Mouse (Mus musculus): ENCODE data around the gene Scmh1. TPM values are rescaled to one million over a fixed set of nuclear protein-coding genes. Genes with fewer than 3 reads are reported as not detected.
"Not testable (repeated sequence)": the region's sequence is repeated elsewhere in the genome, so short reads cannot be mapped to it uniquely, and the experiment has no call there.

Gene Scmh1
- total RNA-seq (2022): 10 to 100 TPM; 31.8 to 57.1 (median 47.6) TPM

DNA sequence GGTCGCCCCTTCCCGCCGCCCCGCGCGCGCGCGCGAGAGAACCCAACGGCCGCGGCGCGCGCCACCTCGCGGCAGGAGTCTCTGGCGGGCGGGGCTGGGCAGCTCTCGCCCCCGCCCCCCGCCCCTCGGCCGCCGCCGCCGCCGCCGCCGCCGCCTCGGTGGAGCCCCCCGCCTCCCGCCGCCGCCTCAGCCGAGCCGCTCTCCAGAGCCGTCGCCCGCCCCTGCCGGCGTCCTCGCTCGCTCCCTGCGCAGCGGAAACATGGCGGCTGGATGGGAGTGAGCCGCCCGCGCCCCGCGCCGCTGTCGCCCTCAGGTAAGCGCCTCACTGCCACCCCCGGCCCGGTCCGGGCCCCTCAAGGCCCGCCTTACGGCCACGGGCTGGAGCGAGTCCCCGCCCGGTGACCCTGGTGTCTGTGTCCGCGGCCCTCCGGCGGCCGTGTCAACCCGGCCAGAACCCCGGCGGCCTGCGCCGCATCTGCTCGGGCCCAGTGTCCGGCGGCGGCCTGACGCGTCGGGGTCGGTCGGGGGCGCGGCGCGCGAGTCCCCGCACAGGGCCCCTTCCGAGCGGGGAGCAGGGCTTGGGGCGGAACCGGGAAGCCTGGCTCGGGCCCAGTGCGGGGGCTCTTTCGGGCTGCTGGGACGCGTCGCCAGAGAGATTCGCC, at the start of gene Scmh1:
Gene Scmh1, plus strand, starts transcription at position 138 of the 662 bp plus-strand sequence.
- DNase-seq: peak; percentile 45

DNA sequence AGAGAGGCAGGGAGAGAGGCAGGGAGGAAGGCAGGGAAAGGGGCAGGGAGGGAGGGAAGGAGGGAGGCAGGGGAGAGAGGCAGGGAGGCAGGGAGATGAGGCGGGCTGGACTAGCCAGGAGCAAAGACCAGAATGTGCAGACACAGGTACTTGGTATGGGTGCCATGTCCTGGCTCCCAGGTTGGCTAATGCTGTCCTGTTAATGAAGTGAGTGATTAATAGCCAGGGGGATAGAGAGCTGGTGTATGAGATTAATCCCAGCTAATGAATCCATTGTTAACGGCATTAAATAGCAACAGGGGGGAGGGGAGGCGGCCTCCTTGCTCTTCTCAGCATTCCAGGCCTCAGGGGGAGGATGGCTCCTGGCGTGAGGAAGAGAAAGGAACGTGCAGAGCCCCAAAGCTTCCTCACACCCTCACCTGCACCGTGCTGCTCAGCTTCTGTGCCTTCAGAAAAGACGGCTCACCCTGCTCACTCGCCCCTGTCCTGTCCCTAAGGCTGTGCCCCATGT, 45.0 kb upstream of the Scmh1 start:
- no peak for DNase-seq

- no peak for DNase-seq
Observed at GRCm38 (mm10) chr4:120364729-120365128, 40.4 kb upstream of the Scmh1 start.

DNA sequence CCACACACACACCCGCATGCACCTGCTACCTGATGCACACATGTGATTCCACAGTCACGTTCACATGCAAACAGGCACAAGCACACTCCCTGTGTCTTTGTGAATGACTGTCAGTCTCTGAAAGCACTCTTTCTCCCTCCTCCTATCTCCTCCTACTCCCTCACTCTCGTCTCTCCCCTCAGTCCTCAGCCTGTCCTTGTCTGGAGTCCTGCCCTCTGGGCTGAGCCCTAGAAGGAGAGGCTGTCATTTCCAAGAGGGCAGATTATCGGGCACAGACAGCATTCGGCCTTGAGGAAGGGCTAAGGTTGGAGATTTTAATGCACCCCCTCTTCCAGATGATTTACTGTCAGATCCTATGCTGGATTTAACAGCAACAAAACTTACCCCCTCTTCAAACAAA, 39.6 kb upstream of the Scmh1 start:
- no peak for DNase-seq

- DNase-seq: no peak
Observed at GRCm38 (mm10) chr4:120368031-120368430, 37.0 kb upstream of the Scmh1 start.

- peak; percentile 28 for DNase-seq
Observed at GRCm38 (mm10) chr4:120368663-120369062, 36.4 kb upstream of the Scmh1 start.

DNA sequence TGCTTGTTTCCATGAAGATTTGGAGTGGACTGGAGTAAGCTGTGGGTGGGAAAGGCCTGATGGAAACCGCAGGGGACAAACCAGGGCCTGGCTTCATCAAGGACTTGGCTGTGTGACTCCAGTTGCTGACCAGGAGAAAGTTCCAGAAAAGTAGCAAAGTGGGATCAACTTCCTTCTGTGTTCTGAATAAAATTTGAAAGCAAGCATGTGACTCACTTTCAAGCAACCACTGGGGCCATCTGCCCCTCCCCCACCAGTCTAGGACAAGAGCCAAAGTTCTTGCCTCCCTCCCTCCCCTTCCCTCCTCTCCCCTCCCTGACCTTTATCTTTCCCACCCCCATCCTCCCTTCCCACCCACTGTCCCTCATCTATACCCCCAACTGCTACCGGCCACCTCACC, 35.9 kb upstream of the Scmh1 start:
- no peak for DNase-seq

DNA sequence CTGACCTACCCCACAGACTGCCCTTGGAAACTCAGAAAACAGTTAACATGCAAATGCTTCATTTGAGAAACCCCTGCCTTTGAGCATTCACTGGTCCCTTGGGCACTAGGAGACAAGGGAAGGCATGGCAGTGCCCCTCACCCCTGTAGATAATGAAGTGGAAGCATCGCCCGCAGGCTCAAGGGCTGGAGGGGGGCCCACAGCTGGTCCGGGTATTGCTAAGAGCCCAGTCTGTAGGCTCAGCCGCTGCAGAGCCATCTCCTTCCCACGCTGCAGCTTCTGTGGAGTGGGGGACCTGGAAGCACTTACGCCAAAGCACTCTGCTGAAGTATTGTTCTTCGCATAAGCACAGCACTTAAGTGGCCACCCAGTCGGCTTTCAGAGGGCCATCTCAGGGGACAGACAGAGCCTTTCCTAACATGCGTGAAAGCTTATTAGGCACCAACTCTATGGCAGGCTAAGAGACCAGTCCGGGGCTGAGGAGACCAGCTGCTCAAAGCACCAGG, 35.2 kb upstream of the Scmh1 start:
- no peak for DNase-seq

DNA sequence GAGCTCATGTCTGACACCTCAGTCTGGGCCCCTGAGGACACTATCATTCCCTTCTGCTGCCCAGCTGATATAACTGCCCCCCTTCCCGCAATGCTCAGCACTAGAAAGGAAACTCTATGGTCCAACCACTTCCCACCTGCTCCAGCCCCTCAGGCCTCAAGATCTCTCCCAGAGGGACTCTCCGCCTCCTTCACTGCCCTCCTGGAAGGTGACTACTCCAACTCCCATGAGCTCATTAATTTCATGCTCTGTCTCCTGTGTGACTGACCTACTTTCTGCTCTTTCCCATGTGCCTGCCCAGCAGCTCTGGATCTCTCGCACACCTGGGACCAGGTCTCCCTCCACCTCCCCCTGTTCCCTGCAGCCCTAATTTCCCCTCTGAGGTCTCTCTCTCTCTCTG, 32.2 kb upstream of the Scmh1 start:
- no peak for DNase-seq

DNA sequence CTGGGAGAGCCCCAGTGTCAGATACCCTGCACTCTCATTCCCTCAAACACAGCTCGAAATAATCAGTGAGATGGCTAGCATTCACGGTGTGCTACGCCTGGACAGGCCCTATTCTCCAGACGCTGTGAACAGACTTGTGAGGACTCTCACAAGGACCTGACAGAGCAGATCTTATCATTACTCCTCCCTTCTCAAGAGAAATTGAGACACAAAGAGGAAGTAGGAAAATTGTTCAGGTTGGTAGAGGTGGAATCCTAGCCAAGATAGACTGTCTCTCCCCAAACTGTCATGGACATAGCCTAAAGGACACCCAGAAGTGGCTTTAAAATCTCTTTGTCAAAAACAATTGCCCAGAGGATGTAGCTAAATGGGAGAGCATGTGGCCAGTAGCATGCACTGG, 31.3 kb upstream of the Scmh1 start:
- DNase-seq: no peak

- DNase-seq: peak; percentile 85
Observed at GRCm38 (mm10) chr4:120380811-120381391, 24.2 kb upstream of the Scmh1 start.

GRCm38 (mm10) chr4:120385496-120385895, 19.6 kb upstream of the Scmh1 start:
- no peak for DNase-seq

- no peak for DNase-seq
Observed at GRCm38 (mm10) chr4:120387496-120387895, 17.6 kb upstream of the Scmh1 start.

DNA sequence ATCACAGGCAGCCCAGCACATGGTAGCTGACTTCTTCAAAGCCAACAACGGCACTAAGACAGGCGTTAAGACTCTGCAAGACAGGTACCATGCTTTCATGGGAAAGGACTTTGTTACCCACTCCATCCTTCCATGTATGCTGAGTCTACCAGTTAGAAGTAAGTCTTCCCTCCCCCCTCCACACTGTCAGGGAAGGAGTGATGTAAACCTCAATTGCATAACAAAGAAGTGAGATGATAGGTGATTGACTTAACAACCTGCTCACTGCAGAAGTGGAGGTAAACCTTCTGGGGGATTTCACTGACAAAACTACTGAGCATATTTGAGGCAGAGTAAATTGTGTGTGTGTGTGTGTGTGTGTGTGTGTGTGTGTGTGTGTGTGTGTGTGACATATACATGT, 17.1 kb upstream of the Scmh1 start:
- DNase-seq: no peak

- DNase-seq: no peak
Observed at GRCm38 (mm10) chr4:120388998-120389542, 16.0 kb upstream of the Scmh1 start.

GRCm38 (mm10) chr4:120389546-120389945, 15.5 kb upstream of the Scmh1 start:
- no peak for DNase-seq

GRCm38 (mm10) chr4:120391591-120391990, 13.5 kb upstream of the Scmh1 start:
- no peak for DNase-seq

- no peak for DNase-seq
Observed at GRCm38 (mm10) chr4:120392341-120392740, 12.7 kb upstream of the Scmh1 start.

- no peak for DNase-seq
Observed at GRCm38 (mm10) chr4:120392748-120393147, 12.3 kb upstream of the Scmh1 start.

GRCm38 (mm10) chr4:120400251-120400650, 4.8 kb upstream of the Scmh1 start:
- DNase-seq: no peak

DNA sequence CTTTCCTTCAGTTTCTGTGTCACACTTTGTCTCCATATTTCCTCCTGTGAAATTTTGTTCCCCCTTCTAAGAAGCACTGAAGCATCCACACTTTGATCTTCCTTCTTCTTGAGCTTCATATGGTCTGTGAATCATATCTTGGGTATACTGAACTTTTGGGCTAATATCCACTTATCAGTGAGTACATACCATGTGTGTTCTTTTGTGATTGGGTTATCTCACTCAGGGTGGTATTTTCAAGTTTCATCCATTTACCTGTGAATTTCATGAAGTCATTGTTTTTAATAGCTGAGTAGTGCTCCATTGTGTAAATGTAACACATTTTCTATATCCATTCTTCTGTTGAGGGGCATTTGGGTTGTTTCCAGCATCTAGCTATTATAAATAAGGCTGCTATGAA, 3.0 kb upstream of the Scmh1 start:
- DNase-seq: not testable (repeated sequence)

DNA sequence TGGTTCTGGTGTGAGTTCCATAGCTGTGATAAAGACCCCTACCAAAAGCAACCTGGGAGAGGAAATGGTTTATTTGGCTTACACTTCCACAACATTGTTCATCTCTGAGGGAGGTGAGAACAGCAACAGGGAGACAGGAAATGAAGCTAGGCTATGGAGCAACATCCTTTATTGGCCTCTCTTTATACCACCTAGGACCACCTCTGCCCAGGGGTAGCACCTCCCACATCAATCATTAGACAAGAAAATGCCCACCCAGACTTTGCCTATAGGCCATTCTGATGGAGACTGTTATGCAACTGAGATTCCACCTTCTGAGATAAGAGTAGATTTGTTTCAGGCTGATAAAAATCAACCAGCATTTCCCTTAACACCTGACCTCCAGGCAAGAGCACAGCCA, 834 bp upstream of the Scmh1 start:
- no peak for DNase-seq

DNA sequence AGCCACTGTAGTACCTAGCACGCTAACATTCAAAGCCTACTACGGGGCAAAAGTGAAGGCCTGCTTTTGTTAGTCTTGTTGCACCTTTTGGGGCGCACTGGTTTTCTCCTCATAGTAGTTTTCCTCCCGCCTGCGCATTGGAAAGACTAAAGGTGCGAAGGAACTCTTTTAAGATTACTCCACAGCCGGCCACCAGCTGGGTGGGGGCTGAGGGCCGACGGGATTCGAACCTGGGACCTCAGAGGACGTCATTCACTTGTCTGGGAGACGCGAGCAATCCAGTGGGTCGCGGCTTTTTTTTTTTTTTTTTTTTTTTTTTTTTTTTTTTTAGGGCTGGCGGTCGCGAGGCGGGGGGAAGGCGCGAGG, 320 bp upstream of the Scmh1 start:
- no peak for DNase-seq
